Mouse (Mus musculus) liver, adult 2 months (tissue): ENCODE results near the gene Efhc1.

Source experiments
- CTCF ChIP-seq: fragments of 200-500 bp; IDR thresholded peaks from 2 replicates; pipeline ENCODE4 v1.5.1; 2011; ENCODE audit warnings: low read depth, low read length, control low read depth
- POLR2A ChIP-seq: fragments of 200-500 bp; IDR thresholded peaks from 2 replicates; pipeline ENCODE4 v1.6.1; 2011; ENCODE audit warnings: low read length, control low read depth; ENCODE audit not compliant: insufficient read depth; ENCODE audit errors: extremely low read depth

DNA sequence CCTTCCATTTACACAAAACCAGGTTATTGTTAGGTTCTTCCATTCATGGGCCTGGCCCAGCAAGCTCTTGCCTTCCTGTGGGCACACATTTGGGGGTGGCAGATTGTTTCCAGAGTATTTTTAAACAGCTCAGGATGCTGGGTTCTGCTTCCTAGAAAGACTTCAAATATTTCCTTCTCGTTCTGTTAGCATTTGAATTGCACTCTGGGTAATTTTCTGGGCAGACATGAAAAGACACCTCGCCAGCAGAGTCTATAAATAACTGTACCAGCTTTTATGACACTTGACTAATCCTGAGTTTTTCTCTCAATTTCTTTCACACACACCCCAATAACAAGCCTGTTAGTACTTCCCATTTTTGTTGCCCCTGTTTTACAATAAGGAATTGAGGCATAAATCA, 10.1 kb upstream of the Efhc1 start:
- TF ChIP-seq POLR2A (no peak), CTCF (no peak)
